Mouse (Mus musculus) urinary bladder, postnatal 4 days (tissue): Measurements from ENCODE around the gene Gdf2.

ENCODE experiments used
- DNase-seq, 2 experiments: peaks; one replicate each; pipeline ENCODE4 v3.0.0; 2021 to 2022; ENCODE audit warnings: low spot score in 2 of 2

Gdf2 gene

GRCm38 (mm10) chr14:33956055-33956454 lies 15.2 kb downstream of the Gdf2 start:
- DNase-seq: no peak

DNA sequence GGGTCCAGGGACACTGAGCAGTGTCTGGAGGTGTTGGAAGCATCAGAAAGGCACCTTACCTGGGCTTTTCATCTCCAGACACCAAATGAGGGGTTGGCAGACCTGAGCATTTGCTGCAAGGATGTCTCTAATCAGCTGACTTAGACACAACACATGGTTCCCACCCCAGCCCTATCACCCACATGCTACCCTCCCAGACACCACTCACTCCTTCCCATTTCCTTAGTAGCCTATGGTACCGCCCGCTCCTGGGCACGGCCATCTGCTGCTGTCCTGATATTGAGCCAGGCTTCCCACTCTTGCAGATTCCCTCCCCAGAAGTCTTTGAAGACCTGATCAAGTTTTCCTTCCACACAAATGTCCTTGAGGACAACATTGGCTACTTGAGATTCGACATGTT lies 17.3 kb downstream of the Gdf2 start:
- DNase-seq: no peak

- no peak for DNase-seq
Measured at GRCm38 (mm10) chr14:33958841-33959240, 18.0 kb downstream of the Gdf2 start.

GRCm38 (mm10) chr14:33959341-33959740 lies 18.5 kb downstream of the Gdf2 start:
- no peak for DNase-seq

DNA sequence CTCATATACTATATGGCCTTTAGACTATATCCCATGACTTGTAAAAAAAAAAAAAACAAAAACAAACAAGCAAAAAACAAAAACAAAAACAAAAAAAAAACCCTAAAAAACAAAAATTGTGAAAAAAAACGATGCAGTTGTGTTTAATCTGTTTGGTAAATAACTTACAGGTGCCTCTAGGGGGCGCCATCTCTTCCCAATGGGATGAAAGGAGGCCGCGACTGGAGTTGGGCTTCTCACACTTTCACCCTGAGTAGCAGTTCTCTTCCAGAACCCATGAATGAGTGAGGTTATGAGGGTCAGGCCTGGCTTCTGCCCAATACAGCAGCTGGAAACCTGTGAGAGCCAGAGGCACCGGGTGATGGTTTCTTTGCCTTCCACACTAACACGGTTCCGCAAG lies 24.8 kb downstream of the Gdf2 start:
- DNase-seq: no peak

GRCm38 (mm10) chr14:33972679-33973078 lies 31.8 kb downstream of the Gdf2 start:
- no peak for DNase-seq

DNA sequence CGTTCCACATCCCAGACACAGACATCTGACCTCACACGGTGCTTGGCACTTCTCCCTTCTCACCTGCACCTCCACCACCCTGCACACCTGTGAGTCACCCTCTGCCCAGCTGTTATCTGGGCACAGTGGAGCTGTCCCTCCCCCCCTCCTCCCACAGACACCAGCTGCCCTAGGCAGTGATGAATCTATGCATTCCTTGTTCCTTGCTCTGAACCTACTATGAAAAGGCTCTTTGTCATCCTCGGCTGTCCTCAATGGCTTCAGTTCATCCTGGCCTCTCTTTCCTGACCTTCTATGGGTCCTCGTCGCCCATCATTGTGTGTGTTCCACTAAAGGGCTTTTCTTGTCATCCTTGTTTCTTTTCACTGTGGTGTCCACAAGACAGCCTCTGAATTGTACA lies 33.9 kb downstream of the Gdf2 start:
- no peak for DNase-seq

DNA sequence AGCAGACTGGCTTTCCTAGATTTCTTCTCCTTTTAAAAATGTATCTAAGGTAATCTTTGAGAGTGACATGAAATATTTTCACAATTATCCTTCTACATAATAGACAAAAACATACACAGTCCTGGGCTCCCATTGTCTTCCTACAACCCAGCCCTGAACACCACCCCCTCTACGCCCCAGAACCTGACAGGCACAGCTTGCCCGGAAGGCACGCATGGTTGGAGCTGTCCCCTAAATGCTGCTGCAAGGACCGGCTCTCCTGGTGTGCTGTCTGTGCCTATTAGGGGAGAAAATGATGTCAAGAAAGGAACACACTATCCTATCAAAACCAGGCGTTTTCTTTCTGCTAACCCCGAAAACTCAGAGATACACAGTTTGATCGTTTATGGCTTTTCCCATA lies 36.9 kb downstream of the Gdf2 start:
- no peak for DNase-seq

DNA sequence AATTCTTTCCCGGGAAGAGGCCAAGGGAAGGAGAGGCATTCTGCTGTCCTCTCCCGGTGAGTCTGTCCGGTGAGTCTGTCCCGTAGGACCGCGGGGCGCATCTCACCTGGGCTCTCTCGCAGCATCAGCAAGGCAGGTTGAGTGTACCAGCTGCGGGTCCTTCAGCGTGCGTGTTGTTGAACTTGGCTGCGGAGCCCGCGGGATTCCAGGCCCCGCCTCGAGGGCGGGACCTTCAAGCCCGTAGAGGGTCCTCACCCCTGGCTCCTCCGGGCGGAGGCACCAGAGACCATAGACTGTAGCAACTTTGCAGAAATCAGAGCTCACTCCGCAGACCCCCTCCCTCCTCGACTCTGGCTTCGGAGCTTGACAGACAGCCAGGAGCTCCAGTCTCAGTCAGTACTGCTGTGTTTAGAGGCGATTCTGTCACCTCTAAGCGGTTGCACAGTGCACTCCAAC lies 37.8 kb downstream of the Gdf2 start, which contains the start of gene Zfp488:
Zfp488 (minus strand) TSS at position 161 of the 456 bp plus-strand sequence.
- no peak for DNase-seq

DNA sequence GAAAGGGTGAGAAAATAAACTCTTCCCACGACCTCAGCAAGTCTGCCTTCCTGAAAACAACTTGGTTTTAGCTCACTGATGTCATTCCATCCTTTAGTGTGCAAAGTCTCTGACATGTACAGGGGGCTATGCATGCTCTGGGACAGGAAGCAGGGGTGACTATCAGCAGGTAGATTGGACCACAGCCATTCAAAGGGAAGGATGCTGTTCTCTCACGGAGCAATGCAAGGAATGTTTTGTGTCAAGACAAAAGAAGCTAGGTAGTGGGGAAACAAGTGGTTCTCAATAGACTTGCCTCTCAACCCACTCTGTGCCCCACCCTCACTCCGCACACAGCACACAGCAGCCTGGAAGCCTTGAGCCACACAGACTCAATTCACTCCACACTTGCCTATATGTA lies 48.4 kb downstream of the Gdf2 start:
- peak in 1 of 2 experiments; percentile 30 for DNase-seq

- DNase-seq: peak in 1 of 2 experiments; percentile 47
Measured at GRCm38 (mm10) chr14:33991971-33992370, 51.1 kb downstream of the Gdf2 start.

GRCm38 (mm10) chr14:33993051-33993450 lies 52.2 kb downstream of the Gdf2 start:
- peak in 1 of 2 experiments; percentile 44 for DNase-seq

DNA sequence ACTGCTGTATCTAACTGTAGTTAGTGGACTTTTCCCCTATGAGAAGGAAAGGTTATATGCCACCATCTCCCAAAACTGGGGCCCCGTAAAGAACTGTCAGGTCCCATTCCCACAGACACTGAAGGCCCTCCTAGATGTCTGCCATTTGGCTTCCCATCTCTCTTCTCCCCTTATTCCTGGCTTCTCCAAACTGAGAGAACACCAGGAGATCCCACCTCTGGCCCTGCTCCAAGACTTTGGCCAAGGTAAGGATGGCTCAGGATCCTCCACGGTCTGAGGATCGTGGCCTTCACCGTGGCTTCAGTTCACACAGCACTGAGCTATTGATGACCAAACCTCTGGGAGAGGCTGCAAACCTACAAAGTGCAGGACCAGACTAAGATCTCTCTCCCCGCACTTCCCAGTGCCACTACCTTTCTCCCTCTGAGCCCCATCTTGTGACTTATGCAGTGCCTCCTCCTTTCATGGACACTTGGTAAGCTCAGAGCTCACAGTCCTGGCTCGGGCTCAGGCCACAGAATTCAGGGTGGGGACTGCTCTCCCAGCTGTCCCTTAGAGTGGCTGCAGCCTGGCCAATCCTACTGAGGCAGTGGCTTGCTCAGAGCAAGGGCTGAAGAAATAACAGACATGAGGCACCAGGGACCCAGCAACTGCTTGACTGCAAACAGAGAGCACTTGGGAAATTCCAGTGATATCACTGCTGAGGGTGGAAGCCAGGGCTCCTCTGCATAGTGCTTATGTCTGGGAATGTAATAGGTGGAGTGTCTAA lies 52.9 kb downstream of the Gdf2 start:
- peak in 1 of 2 experiments; percentile 55 for DNase-seq
